Mouse (Mus musculus) heart, postnatal 4 days (tissue): ENCODE results near the gene Tgm1. TPM values are rescaled to one million over a fixed set of nuclear protein-coding genes. Genes with fewer than 3 reads are reported as not detected.
A peak's percentile ranks its signal among the peaks of the same experiment; 100 is the strongest.

ENCODE experiments used
- DNase-seq: peaks from one replicate; pipeline ENCODE4 v3.0.0; 2021
- total RNA-seq, 2 experiments: library from RNA; stranded (reverse); gene quantifications; 2 replicates each; pipeline ENCODE4 v1.2.3; 2021

The Tgm1 gene
- total RNA-seq, 2 experiments from 2014 or later: 0.20 to 0.50 TPM

DNA sequence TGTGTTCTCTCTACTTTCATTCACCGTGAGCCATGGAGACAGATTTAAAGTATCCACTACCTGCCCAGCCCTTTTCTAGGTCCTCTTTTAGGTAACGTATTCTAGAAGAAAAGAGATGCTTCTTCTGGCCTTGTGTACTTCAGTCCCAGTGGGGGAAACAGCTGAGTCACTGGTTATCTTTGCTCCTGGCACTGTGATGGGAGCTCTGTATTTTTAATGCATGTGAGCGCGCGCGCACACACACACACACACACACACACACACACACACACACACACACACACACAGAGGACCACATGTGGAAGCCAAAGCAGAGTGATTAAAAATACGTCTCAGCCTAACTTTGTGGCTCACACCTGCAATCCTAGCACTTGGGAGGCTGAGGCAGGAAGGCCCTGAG lies 9.7 kb upstream of the Tgm1 start:
- no peak for DNase-seq

DNA sequence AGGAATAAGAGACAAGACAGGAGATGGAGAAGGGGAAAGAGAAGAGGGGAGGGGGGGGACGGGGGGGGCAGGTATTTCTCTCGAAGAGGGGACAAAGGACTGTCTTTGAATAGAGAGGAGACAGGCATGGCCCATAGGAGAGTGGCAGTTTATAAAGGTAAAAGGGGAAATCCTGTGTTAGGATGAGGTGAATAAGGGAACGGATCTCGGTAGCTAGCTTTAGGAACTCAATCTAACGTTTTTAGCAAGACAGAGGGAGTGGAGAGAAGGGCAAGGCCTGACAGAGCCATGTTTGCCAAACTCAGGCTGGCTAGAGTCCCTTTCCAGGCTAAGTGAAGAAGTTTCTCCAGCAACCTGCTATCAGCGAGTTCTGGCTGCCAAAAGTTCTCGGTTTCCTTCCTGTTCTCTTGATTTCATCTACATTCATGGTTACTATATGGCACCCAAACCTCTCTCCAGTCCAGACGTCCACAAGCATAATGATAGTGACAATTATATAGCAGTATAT lies 8.8 kb upstream of the Tgm1 start:
- DNase-seq: no peak

DNA sequence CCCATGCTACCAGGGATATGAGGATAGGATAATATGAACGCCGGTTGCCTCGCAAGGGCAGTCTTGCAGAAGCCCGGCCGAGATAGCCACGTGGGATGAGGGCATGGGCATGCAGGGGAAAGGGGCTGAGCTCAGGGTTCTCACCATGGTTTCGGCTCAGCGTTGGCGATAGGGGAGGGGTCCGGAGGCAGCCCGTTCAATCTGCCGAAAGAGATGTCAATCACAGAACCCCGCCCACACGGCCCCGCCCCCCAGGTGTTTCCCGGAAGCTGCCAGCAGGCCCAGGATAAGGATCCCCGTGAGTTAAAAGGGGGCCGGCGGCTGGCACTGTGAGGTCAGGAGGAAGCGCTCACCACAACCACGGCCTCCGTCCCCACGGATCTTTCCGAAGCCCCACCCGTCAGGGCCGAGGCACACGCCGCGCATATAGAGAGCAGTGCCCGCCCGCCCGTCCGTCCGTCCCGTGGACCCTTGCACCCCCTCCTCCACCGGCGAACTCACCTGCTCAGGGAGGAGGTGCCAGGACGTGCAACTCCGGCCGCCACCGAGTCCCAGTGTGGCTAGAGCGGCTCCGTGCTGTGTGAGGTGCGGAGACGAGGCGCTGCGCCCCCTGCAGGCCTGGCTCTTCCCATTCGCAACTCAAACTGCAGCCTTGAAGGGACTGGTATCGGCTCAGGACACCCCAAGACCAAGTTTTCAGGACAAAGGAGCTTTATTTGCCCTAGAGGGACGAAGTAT lies 8.1 kb upstream of the Tgm1 start, which contains the start of gene Rabggta:
TSS of gene Rabggta (minus strand) at position 564 of the 738 bp plus-strand sequence.
- DNase-seq: peak; percentile 93

DNA sequence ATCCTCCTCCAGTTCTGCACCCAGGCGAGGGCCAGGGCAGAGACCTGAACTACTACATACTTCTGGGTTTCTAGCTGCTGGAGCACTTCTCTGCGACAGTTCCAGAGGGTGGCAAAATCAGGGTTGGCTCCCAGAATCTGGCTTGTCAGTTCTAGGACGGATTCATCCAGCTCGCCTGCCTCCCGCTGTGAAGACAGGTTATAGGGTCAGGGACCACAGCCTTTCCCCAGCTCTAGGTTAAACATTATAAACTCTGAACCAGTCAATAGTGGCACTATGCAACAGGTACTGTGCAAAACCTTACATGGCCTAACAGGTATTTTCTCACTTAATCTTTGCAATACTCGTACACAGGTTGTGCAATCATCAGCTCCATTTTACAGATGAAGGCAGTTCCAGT lies 7.3 kb upstream of the Tgm1 start:
- no peak for DNase-seq

DNA sequence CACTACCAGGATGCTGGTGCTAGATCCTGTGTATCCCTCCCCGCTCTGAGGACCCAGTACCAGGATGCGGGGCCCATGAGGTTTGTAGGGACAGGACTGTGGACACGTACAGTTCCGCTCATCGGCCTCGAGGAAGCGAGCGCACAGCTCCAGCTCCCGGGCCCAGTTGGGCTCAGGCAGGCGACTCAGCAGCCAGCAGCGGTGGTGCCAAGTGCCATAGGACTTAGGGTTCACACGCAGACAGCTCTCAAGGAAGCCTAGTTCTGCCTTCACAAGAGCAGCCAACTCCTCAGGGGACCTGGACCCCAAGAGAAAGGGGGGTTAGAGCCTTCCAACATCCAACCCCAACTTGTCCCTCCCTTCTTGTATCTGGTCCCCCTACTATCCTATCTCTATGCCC lies 6.9 kb upstream of the Tgm1 start:
- DNase-seq: no peak

DNA sequence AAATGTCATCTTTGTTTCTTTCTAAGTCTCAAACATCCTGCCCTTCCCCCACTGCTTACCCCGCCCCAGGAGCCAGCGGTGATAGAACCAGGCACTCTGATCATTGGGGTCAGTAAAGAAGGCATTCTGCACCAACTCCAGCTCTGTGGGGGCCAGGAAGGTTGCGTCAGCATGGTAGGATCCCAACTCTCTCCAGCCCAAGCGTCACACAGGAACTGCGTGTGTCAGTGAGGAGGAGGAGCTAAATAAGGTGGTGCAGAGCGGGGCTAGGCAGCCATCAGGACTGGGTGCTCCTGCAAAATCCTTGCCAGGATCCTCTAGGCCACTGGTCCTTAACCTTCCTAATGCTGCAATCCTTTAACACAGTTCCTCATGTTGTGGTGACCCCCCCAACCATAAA lies 6.0 kb upstream of the Tgm1 start:
- DNase-seq: no peak

DNA sequence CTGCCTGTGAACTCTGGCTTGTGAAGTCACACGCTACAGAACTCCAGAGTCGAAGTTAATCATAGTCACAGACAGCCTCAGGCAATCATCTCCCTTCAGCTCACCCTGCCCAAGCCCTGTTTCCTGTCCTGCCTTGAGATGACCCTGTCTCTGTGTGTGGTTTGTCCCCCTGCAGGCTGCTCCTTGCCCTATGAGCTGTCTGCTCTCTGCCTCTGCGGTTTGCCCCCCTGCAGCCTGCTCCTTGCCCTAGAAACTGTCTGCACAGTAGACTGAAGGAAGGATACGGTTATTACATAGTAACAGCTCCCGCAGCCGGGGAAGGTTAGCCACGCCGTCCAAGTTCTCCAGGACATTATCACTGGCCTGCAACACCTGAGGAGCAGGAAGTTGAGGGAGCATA lies 3.2 kb upstream of the Tgm1 start:
- no peak for DNase-seq

DNA sequence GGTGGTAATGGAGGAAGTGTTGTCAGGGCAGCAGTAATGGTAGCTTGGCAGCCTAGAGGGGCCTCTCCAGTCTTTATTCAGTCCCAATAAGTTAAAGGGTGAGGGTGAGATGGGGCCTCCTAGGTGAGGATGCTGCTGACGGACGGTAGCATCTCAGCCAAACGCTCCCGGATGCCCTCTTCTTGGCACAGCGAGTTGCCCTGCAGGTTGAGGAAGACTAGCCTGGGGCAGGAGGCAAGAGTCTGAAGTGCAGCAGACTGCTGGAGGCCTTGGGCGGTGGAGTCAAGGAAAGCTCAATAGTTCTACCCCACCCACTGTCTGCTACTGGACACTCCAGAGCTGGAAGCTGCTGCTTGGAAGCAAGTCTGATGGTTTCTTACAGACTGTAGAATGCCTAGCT lies 2.5 kb upstream of the Tgm1 start:
- no peak for DNase-seq

DNA sequence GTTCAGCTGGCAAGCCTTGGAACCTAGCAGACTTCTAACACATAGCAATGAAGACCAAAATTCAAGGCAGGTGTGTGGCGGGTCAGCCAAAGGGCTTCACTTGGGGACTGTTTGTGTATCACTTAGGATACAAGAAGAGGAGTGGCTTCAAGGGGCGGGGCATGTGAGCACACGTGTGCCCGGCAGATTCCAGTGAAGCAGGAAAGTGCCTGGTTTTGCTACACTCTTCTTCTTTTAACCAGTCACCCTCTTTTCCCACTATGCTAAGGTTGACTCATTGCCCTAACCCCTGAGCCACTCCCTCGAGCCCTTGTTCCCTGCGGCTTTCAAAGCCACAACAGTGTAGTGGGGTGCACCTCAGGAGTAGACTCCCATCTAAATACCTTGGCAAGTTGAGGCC lies 1.2 kb upstream of the Tgm1 start:
- DNase-seq: no peak

DNA sequence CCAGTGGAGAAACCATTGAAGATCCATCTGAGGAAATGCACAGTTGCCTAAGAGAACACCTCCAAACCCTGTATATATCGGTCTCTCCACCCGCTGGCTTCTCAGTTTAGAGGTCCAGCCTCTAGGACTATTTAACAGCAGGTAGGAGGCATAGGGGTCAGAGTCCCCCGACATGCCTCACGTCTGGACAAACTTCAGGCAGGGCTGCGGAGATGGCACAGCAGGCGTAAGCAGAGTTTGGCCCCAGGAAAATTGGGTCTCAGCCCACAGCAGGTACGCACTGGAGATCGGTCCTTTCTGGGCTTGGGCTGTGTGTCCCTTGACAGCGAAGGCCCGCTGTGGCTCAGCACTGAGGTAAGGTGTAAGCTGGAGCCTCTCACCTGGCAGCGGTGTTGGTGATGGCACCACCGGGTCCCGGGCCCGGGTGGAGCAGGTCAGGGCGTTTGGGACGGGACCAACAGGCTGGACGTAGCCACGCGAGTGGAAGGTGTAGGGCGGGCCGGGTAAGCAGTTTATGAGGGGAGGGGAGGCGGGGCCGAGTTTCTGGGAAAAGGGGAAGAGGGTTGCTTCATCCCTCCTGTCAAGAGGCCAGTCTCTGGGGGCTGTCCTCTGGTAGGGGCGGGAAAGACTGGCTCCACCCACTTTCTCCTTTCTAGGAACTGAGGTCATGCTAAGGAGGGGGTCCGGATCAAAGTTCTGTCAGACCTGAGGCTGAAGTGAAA lies 558 bp downstream of the Tgm1 start:
- DNase-seq: peak; percentile 36

DNA sequence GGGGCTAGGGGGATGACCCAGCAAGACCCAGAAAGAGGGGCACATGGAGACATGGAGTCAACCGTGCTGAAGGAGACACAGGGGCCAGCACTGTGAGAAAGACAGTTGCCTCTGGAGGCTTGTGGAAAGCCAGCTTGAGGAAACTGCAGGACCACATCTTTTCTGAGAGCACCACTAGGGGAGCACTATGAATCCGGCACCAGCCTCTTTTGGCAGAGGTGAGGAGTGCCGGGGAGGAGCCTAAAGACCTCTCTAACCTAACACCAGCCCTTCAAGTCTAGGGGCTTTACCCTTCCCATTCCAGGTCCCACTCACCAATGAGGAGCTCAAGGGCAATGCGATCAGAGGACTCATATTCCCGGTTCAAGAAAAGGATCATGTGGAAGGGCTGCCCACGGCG lies 1.9 kb downstream of the Tgm1 start:
- DNase-seq: no peak

DNA sequence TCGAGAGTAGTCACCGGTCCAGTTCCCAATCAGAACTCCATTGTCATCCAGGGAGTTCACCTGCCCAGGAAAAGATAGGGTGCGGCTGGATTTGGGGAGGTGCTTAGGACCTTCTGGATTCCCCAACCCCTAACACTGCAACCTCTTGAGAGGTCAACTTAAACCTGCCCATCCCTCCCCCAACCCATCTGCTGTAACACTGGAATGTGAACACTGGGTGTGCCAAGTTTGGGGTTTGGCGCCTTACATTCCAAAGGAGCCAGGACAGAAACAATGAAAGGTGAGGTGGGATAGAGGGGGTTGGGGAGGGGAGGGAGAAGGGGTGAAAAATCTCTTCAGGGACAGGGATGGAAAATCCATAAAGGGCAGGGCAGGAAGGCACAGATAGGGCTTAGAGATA lies 4.2 kb downstream of the Tgm1 start:
- no peak for DNase-seq

DNA sequence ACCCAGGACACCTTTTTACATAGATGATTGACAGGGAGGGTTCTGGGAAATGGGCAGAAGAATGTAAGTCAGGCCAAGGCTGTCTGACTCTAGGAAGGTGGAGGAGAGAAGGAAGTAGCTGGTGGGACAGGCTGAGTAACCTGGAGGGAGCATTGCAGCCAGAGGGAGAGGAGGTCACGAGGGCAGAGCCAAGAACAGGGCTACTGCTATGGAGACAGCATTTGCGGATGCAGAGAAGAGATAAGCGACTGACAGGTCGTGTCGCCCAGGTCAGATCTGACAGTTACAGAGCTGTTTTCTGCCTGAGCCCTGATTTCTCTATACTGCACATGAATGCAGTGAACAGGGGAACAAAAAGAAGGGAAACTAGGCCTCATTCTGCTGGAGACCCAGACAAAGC lies 6.3 kb downstream of the Tgm1 start:
- no peak for DNase-seq

DNA sequence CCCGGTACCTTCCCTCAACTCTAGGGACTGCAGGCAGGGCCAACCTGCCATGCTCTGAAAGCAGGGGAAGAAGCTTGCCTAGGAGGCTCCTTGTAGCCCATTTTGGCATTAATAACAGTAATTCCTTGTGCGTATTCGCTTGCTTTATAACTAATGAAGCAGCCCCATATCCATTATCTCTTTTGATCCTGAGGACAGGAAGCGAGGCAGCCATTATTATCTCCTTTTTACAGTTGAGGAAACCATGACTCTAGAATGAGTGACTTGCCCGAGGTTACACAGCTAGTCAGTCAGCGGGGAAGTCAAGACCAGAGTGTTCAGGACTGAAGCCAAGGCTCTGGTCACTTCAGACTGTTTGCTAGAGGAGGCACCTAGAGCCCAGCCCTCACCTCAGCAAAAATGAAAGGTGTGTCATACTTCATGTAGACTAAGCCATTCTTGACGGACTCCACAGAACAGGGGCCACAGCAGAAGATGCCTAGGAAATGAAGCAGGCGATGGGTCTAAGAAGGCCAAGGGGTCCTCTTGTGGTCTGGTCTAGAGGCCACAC lies 7.6 kb downstream of the Tgm1 start:
- DNase-seq: no peak

DNA sequence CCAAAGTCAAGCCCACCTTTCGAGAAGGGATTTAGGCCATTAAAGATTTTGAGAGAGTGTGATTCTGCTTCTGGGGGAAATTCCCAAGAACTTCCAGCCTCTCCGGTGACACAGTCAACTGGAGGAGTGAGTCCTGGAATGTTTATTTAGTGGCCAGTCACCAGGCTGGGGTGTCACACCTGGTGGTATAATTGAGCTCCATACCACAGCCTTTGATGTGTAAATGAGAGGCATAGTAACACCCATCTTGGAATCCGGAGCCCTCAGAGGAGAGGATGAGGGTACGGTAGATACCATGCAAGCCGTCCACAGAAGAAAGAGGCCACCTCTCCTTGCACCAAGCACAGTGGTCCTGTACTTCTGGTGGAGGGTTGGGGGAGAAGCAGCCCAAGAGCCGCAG lies 11.0 kb downstream of the Tgm1 start:
- DNase-seq: no peak

DNA sequence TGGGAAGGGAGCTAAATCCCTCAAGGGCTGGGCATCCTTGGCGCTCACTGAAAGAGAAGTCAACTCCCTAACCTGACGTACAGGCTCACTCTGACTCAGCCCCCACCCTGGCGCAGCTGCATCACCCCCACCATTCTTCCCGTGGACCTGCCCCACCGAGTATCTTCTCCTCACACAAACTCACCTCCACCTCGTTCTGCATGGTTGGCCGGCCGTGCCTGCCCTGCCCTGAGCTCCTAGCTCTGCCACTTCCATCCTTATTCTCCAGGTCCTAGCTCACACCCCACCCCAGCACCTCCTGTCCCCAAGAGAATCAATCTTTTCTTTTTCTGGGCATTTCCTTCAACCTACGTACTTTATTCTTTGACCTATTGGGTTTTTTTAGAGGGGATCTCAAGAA lies 12.6 kb downstream of the Tgm1 start:
- DNase-seq: no peak

DNA sequence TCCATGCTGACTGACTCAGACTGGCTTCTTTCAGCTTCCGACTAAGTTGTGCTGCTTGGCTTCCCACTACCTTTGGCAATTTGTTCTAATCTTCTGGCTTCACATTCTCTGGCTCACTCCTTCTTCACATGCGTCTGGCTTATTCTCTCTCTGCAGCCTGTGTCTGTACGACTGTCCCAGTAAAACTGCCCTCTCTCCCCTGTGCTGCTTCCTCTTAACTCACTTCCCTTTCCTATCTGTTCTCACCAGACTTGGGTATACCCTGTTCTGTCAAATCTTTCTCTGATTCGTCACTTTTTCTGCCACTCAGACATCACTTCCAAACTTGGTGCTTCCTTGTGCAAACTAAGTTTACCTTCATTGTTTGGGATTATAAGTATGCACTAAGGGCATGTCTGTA lies 16.5 kb downstream of the Tgm1 start:
- DNase-seq: no peak

DNA sequence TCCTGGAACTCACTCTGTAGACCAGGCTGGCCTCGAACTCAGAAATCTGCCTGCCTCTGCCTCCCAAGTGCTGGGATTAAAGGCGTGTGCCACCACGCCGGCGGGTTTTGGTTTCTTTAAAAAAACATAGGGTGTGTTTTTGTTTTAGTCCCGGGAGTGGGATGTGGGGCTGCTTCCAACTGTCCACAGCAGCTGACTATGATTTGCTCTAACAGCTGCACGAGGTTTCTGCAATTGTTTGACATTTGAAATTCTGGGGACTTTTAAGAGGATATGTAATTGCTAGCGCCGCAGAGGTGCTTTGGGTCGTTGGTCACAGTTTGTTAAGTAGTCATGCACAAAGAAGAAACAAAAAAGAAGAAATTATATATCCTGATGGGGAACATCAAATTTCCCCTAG lies 24.3 kb downstream of the Tgm1 start:
- no peak for DNase-seq

DNA sequence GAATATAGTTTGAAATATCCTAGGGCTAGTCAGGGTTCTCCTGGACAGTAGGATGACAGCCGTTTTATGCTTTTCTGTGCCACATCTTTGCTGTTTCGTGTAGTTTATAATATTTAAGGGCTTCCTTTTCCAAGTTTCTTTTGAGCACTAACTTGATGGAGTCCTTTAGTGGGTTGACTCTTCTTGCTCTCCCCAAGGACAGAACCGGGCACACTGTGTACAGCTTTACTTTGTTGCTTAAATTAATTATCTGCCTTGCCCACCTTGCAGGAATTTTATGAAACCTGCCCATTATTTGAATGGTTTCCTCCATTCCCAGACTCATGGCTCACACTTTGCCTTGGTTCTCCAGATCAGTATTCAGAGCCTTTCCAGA lies 31.6 kb downstream of the Tgm1 start:
- no peak for DNase-seq

DNA sequence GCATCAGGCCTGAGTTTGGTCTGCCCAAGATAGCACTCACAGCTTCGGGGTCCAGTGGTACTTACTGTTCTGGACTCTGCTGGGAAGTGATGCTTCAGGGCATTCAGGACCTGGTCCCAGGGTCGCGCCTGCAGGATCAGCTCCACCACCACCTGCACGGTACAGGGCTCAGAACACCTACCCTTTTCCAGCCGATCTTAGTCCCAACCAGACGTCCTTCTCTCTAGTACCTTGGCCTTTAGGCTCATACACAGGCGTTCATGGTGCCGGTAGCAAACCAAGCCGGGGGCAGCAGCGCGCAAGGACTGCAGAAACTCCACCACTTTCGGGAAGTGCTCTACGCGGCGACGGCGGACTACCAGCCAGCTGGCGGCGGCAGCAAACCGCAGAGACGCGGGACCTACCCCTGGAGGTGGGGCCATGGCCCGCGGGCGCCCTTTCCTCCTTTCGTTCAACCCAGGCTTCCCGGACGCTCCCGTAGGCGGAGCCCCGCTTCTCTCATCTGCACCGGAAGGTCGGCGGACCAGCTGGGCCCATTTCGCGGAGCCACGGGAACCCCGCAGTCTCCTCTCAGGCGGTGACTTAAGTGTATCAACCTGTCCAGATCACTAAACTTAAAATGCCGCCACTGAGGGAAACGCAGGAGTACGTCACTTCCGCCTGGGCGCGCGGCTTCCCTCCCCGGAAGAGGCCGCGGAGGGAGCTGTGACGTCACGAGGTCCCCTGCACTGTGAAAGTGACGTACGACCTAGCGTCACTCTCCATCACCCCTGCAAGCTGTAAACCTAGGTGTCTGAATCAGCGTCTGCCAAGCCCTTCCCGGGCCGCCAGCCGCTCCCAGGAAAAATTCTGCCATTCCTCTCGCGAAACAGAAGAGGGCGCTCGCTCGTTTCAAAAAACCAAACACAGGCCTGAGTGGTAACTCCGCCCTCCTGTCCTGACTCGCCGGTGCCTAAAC lies 32.3 kb downstream of the Tgm1 start, which contains the start of gene Tinf2:
TSS of gene Tinf2 (minus strand) at position 661 of the 958 bp plus-strand sequence.
- peak; percentile 92 for DNase-seq

DNA sequence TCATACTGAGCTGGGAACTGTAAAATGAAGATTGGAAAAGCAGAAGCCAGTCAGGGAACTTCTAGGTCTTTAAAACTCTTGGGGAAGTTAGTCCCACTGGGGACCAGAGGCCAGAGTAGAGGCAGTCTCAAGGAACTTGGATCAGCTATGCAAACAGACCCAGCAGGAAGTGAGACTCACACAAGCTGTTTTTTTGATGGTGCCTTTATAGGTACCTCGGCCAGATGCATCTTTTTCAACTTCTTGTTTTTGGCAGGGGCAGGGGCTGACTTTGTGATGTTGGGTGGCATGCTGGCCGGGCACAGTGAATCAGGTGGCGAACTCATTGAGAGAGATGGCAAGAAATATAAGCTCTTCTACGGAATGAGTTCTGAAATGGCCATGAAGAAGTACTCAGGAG lies 36.1 kb downstream of the Tgm1 start:
- DNase-seq: no peak

DNA sequence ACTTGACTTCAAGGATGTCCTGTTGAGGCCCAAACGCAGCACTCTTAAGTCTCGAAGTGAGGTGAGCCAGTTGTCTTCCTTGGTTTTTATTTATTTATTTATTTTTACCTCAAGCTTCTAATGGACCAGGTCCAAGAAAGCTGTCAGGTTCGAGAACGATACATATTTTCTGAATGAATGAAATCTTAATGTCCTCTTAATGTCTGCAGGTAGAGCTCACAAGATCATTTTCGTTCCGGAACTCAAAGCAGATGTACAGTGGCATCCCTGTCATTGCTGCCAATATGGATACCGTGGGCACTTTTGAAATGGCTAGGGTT lies 41.0 kb downstream of the Tgm1 start:
- DNase-seq: no peak
